Mouse (Mus musculus) G1E (cell line): ENCODE measurements around the gene Ppfia4. TPM values are rescaled to one million over a fixed set of nuclear protein-coding genes. Genes with fewer than 3 reads are reported as not detected.

Experiments used
- ATAC-seq: 2 replicates; pipeline ENCODE4 v1.8.0; 2016; ENCODE audit warnings: mild to moderate bottlenecking; ENCODE audit not compliant: insufficient number of reproducible peaks, poor library complexity, low FRiP score, severe bottlenecking; ENCODE audit errors: extremely low read depth
- DNase-seq: peaks from one replicate; pipeline ENCODE4 v3.0.0; 2012; ENCODE audit warnings: low spot score
- H3K27me3 ChIP-seq: 2 replicates; pipeline ENCODE4 v1.6.1; 2012; ENCODE audit warnings: mild to moderate bottlenecking, low read length, inconsistent platforms; ENCODE audit not compliant: insufficient read depth
- H3K36me3 ChIP-seq: replicated peaks from 2 replicates; pipeline ENCODE3; 2012; ENCODE audit warnings: mild to moderate bottlenecking, inconsistent platforms
- H3K4me1 ChIP-seq: 2 replicates; pipeline ENCODE4 v1.6.1; 2012; ENCODE audit warnings: low read depth, low read length, inconsistent platforms, mixed read lengths; ENCODE audit not compliant: insufficient read depth
- H3K4me3 ChIP-seq: 2 replicates; pipeline ENCODE4 v1.5.1; 2012; ENCODE audit warnings: low read depth, mild to moderate bottlenecking, inconsistent platforms, low read length, moderate library complexity, mixed read lengths
- H3K9me3 ChIP-seq: replicated peaks from 2 replicates; pipeline ENCODE4 v1.6.1; 2012; ENCODE audit warnings: inconsistent platforms
- CTCF ChIP-seq: IDR thresholded peaks from 2 replicates; pipeline ENCODE4 v1.5.1; 2012; ENCODE audit warnings: low read depth, low read length, inconsistent platforms, mixed read lengths
- GATA1 ChIP-seq: IDR thresholded peaks from 2 replicates; pipeline ENCODE4 v1.6.1; 2012; ENCODE audit warnings: borderline replicate concordance, low read length, inconsistent platforms, mixed read lengths
- GATA2 ChIP-seq: IDR thresholded peaks from 2 replicates; pipeline ENCODE4 v1.6.1; 2012; ENCODE audit warnings: low read depth, low read length, inconsistent platforms, borderline replicate concordance
- POLR2AphosphoS5 ChIP-seq: IDR thresholded peaks from 2 replicates; pipeline ENCODE4 v1.6.1; 2012; ENCODE audit warnings: low read depth, low read length, inconsistent platforms; ENCODE audit not compliant: insufficient replicate concordance
- TAL1 ChIP-seq: conservative IDR thresholded peaks from 2 replicates; pipeline ENCODE4 v1.6.1; 2012; ENCODE audit warnings: low read depth, low read length, inconsistent platforms, mixed read lengths
- polyA plus RNA-seq: library from polyadenylated mRNA; stranded (reverse); fragments of >175 nt; gene quantifications from 2 replicates; pipeline ENCODE4 v1.2.3, GENCODE M21; 2012
- total RNA-seq, 2 experiments: library from RNA; stranded (forward) in 1 of 2; stranded (reverse) in 1 of 2; fragments of 200-1000 nt in 1 of 2; fragments of >200 nt in 1 of 2; fragmentation: Nextera tagmentation in 1 of 2; gene quantifications; 2 replicates each; pipeline ENCODE4 v1.2.3; 2014 to 2017

The Ppfia4 gene
- total and polyA plus RNA-seq, 3 experiments = 0.05 to 0.13 TPM; not detected in 1

GRCm38 (mm10) chr1:134281563-134281962 lies 51.2 kb downstream of the Ppfia4 start:
- no peak for DNase-seq
- no peaks in the 10 kb centered on the region for H3K36me3 ChIP-seq
- ATAC-seq = no peak
- H3K4me3 ChIP-seq = no peak overlapping the region
- peaks cover 14% of the 10 kb centered on the region for H3K27me3 ChIP-seq
- H3K9me3 ChIP-seq = no peaks in the 10 kb centered on the region
- H3K4me1 ChIP-seq = no peaks in the 10 kb centered on the region
- TF ChIP-seq POLR2AphosphoS5 (no peak), CTCF (0 out of 2 replicates have a peak, but pooled peaks have one; percentile 19)

DNA sequence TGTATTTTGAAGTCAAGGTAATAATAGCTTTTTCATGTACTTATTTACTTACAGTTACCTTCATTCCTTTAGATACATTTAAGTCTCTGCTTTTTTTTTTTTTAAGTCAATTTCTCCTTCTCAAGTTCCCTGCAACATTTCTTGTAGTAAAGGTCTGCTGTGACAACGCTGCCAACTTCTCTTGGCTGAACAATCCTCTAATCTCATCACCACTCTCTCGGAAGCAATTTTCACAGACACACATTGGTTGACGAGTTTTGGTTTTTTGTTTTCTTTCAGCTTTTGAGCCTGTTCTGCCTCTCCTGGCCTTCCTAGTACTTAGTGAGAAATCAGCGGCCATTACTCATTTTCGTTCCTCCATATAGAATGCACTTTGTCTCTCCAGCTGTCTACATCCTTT lies 52.6 kb downstream of the Ppfia4 start:
- H3K4me1 ChIP-seq = no peaks in the 10 kb centered on the region
- ATAC-seq = no peak
- peaks cover 17% of the 10 kb centered on the region for H3K27me3 ChIP-seq
- TF ChIP-seq CTCF (no peak), TAL1 (no peak), POLR2AphosphoS5 (no peak), GATA2 (no peak), GATA1 (no peak)
- no peak overlapping the region for H3K4me3 ChIP-seq
- H3K9me3 ChIP-seq = no peaks in the 10 kb centered on the region
- no peak for DNase-seq
- no peaks in the 10 kb centered on the region for H3K36me3 ChIP-seq

- peaks cover 24% of the 10 kb centered on the region for H3K27me3 ChIP-seq
- no peaks in the 10 kb centered on the region for H3K36me3 ChIP-seq
- no peaks in the 10 kb centered on the region for H3K4me1 ChIP-seq
- DNase-seq = no peak
- ATAC-seq = no peak
- H3K4me3 ChIP-seq = no peak overlapping the region
- no peaks in the 10 kb centered on the region for H3K9me3 ChIP-seq
- no peak for TF ChIP-seq POLR2AphosphoS5
- TF ChIP-seq GATA2 = no peak
- TF ChIP-seq CTCF = no peak
- TF ChIP-seq GATA1 = no peak
Observed at GRCm38 (mm10) chr1:134276823-134277222, 55.9 kb downstream of the Ppfia4 start.

GRCm38 (mm10) chr1:134275616-134276464 lies 56.9 kb downstream of the Ppfia4 start:
- no peak for TF ChIP-seq GATA1
- TF ChIP-seq TAL1 = no peak
- no peak for TF ChIP-seq GATA2
- TF ChIP-seq POLR2AphosphoS5 = no peak
- TF ChIP-seq CTCF = no peak
- Histone ChIP-seq H3K4me1 (no peaks in the 10 kb centered on the region), H3K36me3 (no peaks in the 10 kb centered on the region), H3K27me3 (peaks cover 24% of the 10 kb centered on the region), H3K9me3 (no peaks in the 10 kb centered on the region), H3K4me3 (no peak overlapping the region)
- ATAC-seq = no peak
- no peak for DNase-seq

DNA sequence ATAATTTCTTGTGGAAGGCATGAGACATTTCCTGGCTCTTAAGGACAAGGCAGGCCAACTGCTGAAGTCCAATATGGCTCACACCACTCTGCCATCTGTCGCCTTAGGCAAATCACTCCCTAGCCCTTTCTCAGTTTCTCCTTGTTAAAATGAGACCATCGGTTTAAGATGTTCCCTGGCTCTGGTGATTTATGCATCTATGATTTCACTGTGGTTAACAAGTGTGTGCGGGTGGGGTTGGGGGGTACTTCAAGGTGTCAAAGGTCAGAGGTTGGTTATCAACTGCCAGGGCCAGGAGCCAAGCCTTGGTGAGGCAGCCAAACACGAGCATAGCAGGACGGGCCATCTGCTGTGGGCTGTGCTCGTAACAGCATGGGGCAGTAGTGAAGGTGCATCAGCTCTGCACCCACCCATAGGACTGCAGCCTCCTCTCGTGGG lies 58.2 kb downstream of the Ppfia4 start:
- Histone ChIP-seq H3K9me3 (no peaks in the 10 kb centered on the region), H3K27me3 (peaks cover 24% of the 10 kb centered on the region), H3K4me1 (no peaks in the 10 kb centered on the region), H3K36me3 (no peaks in the 10 kb centered on the region), H3K4me3 (no peak overlapping the region)
- TF ChIP-seq GATA1 (no peak), POLR2AphosphoS5 (no peak), GATA2 (no peak), TAL1 (no peak), CTCF (no peak)
- no peak for DNase-seq
- ATAC-seq = no peak

DNA sequence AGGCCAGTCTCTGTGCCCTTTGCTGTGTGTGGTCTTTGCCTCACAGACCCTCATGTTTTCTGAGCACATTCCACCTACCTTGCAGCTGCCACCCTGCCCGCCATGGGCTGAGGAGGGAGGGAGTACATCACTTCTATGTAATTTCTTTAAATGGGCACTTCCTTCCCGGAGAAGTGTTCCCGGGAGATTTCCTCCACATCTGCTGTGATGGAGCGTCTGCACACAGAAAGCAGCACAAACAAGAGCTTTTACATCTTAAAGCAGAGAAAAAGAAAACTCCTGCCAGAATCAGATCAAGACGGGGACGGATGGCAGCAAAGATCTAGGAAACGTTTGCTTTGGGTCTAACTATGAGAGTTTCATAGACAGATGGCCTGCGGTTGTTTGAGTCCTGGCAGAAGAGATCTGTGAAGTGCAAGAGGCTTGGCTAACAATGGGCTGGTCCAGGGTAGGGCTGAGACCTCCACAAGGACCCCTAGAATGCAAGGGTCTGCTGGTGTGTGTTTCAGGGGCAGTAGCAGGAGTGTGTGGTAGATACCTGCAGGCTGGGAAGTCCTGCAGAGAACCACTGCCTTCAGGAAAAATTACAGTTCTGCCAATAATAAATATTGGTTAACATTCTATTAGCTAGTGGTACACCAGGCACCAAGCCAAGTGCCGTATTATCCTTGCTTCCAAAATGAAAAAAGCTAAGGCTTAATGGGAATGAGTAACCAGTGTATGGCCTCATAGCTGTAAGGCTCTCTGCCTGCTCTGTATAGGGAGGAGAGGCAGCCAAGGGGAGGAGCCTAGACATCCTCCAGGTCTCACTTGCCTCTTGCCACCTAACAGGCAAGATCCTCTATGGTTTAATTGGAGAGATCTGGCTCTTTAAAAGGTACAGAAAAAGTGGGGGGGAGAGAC lies 59.0 kb downstream of the Ppfia4 start:
- ATAC-seq = no peak
- Histone ChIP-seq H3K27me3 (peaks cover 27% of the 10 kb centered on the region), H3K9me3 (no peaks in the 10 kb centered on the region), H3K36me3 (no peaks in the 10 kb centered on the region), H3K4me3 (no peak overlapping the region), H3K4me1 (no peaks in the 10 kb centered on the region)
- DNase-seq = no peak
- TF ChIP-seq POLR2AphosphoS5 (no peak), GATA2 (no peak), CTCF (no peak), TAL1 (no peak), GATA1 (no peak)
